Mouse (Mus musculus): ENCODE measurements around the gene Mcm9. TPM values are rescaled to one million over a fixed set of nuclear protein-coding genes. Genes with fewer than 3 reads are reported as not detected.

The Mcm9 gene
- polyA plus RNA-seq, 1 experiment from 2014 or later = 10.4 TPM

DNA sequence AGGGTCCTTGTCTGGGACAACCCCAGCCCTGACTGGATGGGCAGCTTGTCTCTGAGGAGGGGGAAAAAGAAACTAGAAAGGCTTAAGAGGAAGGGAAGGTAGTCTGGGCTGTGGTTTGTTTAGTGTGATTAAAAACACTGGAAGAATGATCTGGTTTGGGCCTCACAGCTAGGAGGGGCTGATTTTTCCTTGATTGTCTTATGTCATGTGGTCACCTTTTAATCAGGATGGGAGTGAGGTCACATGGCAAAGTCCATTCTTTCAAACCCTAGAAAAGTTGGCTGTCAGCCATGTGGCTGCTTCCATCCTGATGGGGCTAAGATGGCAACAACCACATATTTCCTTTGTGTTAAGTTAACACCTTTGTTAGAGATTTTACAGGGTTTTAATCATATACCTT is 61.7 kb downstream of the Mcm9 start:
- Histone ChIP-seq H3K27ac (replicated peaks) (no peak overlapping the region), H3K9ac (no peak overlapping the region), H3K36me3 (peaks cover 8% of the 10 kb centered on the region), H3K27me3 (replicated peaks) (no peaks in the 10 kb centered on the region), H3K4me3 (no peak overlapping the region), H3K4me2 (no peak overlapping the region), H3K4me1 (peaks cover 15% of the 10 kb centered on the region), H3K9me3 (no peaks in the 10 kb centered on the region)
- no peak for ATAC-seq (ENCODE audit: extremely low read depth, insufficient number of reproducible peaks, low FRiP score, low TSS enrichment)

DNA sequence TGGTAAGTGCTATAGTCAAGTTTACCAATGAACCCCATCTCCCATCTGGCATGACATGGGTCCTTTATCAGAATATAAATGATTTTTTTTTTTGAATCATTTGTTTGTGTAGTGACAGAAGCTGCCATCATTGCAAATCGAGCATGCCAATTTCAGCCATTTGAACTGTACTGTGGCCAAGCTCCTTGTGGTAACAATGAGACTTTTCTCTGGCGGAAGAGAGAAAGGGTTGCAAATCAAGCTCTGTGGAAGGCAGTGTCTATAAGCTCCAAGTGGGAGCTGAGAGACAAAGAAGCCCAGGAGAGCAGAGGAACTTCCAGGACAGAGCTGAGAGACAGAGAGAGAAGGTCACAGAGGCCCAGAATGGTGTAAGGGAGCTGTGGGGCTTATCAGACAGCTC is 64.7 kb downstream of the Mcm9 start:
- H3K9me3 ChIP-seq = no peaks in the 10 kb centered on the region
- no peak overlapping the region for H3K9ac ChIP-seq
- H3K36me3 ChIP-seq = peaks cover 22% of the 10 kb centered on the region
- H3K27me3 ChIP-seq (replicated peaks) = no peaks in the 10 kb centered on the region
- no peak for ATAC-seq (ENCODE audit: extremely low read depth, insufficient number of reproducible peaks, low FRiP score, low TSS enrichment)
- peaks cover 15% of the 10 kb centered on the region for H3K4me1 ChIP-seq
- H3K4me3 ChIP-seq = no peak overlapping the region
- H3K27ac ChIP-seq (replicated peaks) = no peak overlapping the region
- no peak overlapping the region for H3K4me2 ChIP-seq
- 84% methylated on average over 2 of the region's 2 CpGs for WGBS

DNA sequence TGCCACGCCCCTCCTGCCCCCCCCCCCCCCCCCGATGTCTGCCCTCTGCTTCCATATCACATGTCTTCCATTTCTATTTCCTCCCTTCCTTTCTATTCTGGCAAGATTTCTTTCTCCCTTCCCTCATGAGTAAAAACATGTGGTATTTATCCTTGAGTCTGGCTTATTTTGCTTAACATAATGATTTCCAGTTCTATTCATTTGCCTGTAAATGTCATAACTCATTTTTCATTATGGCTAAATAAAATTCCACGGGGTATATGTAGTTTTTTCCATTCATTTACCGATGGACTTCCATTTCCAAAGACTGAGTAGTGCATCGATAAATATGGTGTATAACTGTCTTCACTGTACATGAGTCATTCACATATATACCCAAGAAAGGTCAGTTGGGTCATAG is 68.2 kb downstream of the Mcm9 start:
- 77% methylated on average over 4 of the region's 5 CpGs for WGBS
- Histone ChIP-seq H3K4me1 (peaks cover 6% of the 10 kb centered on the region; the same call in 1 of the 2 replicates), H3K9me3 (no peaks in the 10 kb centered on the region), H3K4me3 (no peak overlapping the region), H3K9ac (no peak overlapping the region), H3K4me2 (no peak overlapping the region), H3K27ac (replicated peaks) (no peak overlapping the region), H3K36me3 (peaks cover 23% of the 10 kb centered on the region), H3K27me3 (replicated peaks) (no peaks in the 10 kb centered on the region)
- ATAC-seq (ENCODE audit: extremely low read depth, insufficient number of reproducible peaks, low FRiP score, low TSS enrichment) = no peak

DNA sequence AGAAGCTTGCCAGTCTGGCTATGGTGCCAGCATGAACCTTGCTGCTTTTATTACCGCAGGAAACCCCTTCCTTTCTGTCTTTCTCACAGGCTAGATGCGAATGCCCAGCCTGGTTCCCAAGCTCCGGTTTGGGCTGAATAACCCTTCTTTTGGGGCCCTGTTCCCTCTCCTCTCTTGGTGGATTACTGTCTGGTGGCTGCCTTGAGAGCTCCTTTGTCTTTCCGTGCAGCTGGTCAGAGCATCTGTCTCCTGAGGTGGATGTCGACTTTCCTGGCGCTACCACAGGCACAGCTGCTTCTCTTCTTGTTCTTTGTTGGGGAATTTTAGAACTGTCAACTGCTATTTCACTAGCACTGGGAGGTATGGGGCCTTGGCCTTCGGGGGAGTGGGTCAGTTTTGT is 92.6 kb downstream of the Mcm9 start:
- Histone ChIP-seq H3K4me2 (no peak overlapping the region), H3K4me3 (no peak overlapping the region), H3K27me3 (replicated peaks) (no peaks in the 10 kb centered on the region), H3K36me3 (peaks cover 62% of the 10 kb centered on the region), H3K9me3 (no peaks in the 10 kb centered on the region), H3K9ac (no peak overlapping the region), H3K4me1 (0 out of 2 replicates have a peak, but pooled peaks cover under 1% of the 10 kb centered on the region), H3K27ac (replicated peaks) (no peak overlapping the region)
- no peak for ATAC-seq (ENCODE audit: extremely low read depth, insufficient number of reproducible peaks, low FRiP score, low TSS enrichment)
- WGBS = 80% methylated on average over 7 of the region's 7 CpGs

DNA sequence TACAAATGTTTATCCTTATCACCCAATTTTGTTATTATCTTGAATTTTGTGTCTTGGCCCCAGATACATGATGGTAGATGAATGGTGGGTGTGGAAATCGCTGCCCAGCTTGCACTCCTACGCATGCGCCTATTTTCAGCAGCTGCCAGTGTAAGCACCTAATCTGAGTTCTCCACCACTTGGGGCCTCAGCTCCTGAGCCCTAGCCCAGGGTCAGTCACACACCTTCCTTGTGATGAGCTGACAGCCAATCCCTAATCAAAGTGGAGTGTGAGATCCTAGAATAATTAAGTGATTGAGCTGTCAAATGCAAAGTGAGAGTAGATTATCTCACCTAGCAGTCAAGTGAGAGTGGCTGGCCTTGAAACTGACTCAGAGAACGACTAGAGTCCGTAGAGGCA is 97.9 kb downstream of the Mcm9 start:
- ATAC-seq (ENCODE audit: extremely low read depth, insufficient number of reproducible peaks, low FRiP score, low TSS enrichment) = no peak
- Histone ChIP-seq H3K9me3 (no peaks in the 10 kb centered on the region), H3K4me1 (peaks cover 12% of the 10 kb centered on the region), H3K4me2 (no peak overlapping the region), H3K9ac (no peak overlapping the region), H3K36me3 (peaks cover 22% of the 10 kb centered on the region), H3K27ac (replicated peaks) (no peak overlapping the region), H3K27me3 (replicated peaks) (no peaks in the 10 kb centered on the region), H3K4me3 (no peak overlapping the region)
- WGBS = 40% methylated on average over 5 of the region's 5 CpGs

DNA sequence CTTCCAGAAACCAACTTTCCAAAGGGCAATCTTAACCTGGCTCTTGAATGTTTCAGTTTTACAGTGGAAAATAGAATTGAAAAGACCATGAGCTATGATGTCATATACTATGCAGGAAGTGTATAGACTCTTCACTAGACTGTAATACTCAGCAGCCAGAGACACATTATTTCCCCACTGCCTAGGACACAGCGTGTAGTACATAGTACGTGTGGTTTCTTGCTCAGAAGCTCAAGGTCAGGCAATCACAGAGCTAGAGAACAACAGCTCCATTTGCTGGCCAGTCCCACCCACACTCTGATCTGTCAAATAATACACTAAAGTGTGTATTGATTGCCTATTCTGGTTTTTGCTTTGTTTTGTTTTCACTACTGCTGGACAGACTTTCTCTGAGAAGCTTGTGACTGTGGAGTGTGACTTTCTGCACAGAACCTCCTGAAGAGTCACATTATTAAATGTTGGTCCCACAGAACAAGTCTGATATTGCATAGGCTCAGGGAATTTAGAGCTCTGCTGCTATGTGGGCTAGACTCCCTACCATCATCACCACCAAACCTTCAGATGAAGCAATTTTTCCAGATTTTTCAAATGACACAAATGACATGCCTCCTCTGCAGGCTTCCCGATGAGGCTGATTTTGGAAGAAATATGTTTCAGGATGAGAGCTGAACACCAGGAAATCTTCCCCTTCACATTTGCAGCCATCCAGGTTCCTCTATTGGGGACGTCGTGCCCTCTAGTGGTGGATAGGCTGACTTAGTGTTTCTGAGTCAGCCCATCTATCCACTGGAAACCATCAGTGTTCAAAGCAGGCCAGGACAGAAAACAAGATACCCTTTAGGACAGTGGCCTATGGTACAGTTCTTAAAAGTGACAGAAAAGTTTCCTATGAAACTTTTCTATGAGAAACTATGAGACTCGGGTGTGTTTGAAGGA is 102.1 kb downstream of the Mcm9 start:
- Histone ChIP-seq H3K4me1 (peaks cover 12% of the 10 kb centered on the region), H3K27me3 (replicated peaks) (no peaks in the 10 kb centered on the region), H3K36me3 (no peaks in the 10 kb centered on the region), H3K27ac (replicated peaks) (no peak overlapping the region), H3K4me2 (no peak overlapping the region), H3K4me3 (no peak overlapping the region), H3K9me3 (0 out of 2 replicates have a peak, but pooled peaks cover 5% of the 10 kb centered on the region), H3K9ac (no peak overlapping the region)
- no peak for ATAC-seq (ENCODE audit: extremely low read depth, insufficient number of reproducible peaks, low FRiP score, low TSS enrichment)
- 25% methylated on average over 6 of the region's 6 CpGs for WGBS

DNA sequence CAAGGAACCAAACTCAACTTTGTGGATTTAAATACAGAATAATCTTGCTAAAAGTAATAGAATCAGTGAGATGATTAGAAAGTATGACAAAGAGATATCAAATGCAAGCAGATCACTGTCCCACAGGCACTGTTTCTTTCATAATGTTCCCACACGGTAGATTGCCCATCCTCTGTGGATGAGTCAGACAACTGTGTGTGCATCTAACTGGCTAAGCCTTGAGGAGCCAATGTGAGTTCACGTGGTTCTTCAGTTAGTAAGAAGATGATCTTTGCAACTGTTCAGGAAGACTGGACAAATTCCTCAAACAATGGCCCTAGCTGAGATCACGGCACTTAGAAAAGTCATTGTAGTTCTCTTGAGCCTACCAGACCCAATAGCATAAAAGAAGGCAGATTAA is 102.9 kb downstream of the Mcm9 start:
- Histone ChIP-seq H3K4me1 (peaks cover 10% of the 10 kb centered on the region), H3K27me3 (replicated peaks) (no peaks in the 10 kb centered on the region), H3K4me2 (no peak overlapping the region), H3K27ac (replicated peaks) (no peak overlapping the region), H3K36me3 (no peaks in the 10 kb centered on the region), H3K9ac (no peak overlapping the region), H3K4me3 (no peak overlapping the region), H3K9me3 (0 out of 2 replicates have a peak, but pooled peaks cover 5% of the 10 kb centered on the region)
- 76% methylated on average over 3 of the region's 3 CpGs for WGBS
- no peak for ATAC-seq (ENCODE audit: extremely low read depth, insufficient number of reproducible peaks, low FRiP score, low TSS enrichment)

DNA sequence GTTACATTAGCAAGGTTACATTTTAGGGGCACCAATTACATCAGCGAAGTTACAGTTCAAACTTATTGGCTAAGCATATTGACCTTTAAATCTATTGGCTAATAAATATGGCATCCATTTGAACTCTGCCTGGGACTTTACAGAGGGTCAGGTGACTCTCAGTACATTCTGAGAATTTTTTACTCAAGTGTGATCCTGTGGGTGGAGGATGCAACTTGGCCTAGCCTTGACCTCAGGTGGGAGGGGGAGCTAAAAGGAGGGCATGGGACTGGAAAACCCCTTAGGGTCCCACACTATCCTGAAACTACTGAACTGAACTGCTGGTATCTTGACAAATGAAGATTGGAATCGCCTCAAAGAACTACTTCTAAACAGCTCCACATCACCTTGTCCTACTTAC is 103.9 kb downstream of the Mcm9 start:
- WGBS = 79% methylated on average over 2 of the region's 2 CpGs
- Histone ChIP-seq H3K4me1 (peaks cover 4% of the 10 kb centered on the region; the same call in 1 of the 2 replicates), H3K27me3 (replicated peaks) (no peaks in the 10 kb centered on the region), H3K9me3 (0 out of 2 replicates have a peak, but pooled peaks cover 5% of the 10 kb centered on the region), H3K4me2 (no peak overlapping the region), H3K36me3 (no peaks in the 10 kb centered on the region), H3K27ac (replicated peaks) (no peak overlapping the region), H3K9ac (no peak overlapping the region), H3K4me3 (no peak overlapping the region)
- ATAC-seq (ENCODE audit: extremely low read depth, insufficient number of reproducible peaks, low FRiP score, low TSS enrichment) = no peak

DNA sequence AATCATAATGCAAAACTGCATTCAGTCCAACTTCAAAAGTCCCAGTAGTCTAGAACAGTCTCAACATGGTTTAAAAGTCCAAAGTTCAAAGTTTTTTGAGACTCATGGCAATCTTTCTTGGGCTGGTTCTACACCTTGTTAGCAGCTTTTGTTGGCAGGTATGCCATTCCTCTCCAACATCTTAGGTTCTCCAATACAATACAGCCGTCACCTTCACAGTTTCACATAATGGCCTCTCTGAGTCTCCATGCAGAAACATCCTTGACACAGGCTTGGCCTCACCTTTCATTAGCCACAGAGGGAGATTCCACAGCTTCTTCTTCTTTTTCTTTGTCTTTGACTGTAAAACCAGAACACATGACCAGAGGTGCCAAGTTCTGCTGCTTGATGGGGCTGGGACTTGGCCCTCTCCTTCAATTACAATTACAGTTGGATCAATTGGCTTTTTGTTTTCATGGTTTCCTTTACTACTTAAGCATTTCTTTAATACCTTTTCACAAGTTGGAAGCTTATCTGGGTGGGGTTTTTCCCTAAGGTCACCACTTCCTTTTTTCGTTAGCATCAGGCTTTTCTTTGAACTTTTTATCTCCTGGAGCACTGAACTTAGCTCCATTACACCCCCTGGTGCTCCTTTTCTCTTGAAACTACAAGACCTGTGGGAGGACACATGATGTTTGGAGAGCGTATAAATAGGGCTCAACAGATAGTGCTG is 104.8 kb downstream of the Mcm9 start:
- Histone ChIP-seq H3K9me3 (0 out of 2 replicates have a peak, but pooled peaks cover 5% of the 10 kb centered on the region), H3K4me2 (no peak overlapping the region), H3K27ac (replicated peaks) (no peak overlapping the region), H3K4me3 (no peak overlapping the region), H3K27me3 (replicated peaks) (no peaks in the 10 kb centered on the region), H3K4me1 (peaks cover 4% of the 10 kb centered on the region; the same call in 1 of the 2 replicates), H3K36me3 (no peaks in the 10 kb centered on the region), H3K9ac (no peak overlapping the region)
- WGBS = 60% methylated on average over 3 of the region's 3 CpGs
- no peak for ATAC-seq (ENCODE audit: extremely low read depth, insufficient number of reproducible peaks, low FRiP score, low TSS enrichment)

DNA sequence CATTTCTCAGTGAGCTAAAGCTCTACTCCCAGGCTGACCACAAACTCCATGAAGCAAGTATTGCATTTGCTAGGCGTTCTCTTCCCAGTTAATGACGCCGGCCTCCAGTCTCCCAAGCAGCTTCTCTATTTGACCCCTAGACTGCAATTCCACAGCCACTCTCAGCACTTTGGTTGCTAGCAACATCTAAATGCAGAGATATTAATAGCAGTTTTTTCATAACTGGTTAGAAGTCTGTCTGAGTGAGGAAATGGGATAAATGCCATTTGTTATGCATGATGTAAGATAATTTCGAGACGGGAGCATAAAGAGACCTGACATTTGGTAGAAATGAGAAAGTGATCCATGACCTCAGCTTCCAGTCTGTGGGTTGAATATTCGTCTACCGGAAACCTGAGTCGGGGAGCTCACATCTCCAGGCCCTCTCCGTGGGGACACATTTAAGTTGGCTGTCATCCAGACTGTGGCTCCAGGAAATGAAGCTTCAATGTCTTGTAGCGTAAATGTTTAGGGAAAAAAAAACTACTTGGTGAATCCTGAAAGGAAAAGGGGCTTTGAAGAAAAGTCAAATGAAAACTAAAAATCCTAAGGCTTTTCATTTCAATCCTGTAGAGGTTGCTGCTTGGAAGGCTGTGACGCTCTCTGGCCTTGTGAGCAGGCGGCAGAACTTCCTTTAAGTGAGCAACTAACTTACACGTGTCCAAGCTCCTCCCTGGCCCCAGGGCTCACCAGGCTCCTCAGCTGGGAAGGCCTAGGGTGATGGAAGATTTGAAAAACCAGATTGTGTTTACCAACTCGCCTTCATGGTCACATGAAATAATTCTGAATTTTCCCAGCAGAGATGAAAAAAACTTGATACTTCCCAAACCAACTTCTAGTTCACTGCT is 110.9 kb downstream of the Mcm9 start:
- no peak for ATAC-seq (ENCODE audit: extremely low read depth, insufficient number of reproducible peaks, low FRiP score, low TSS enrichment)
- Histone ChIP-seq H3K27me3 (replicated peaks) (no peaks in the 10 kb centered on the region), H3K9ac (peak overlapping the region; percentile 25), H3K4me1 (peaks cover 21% of the 10 kb centered on the region), H3K36me3 (no peaks in the 10 kb centered on the region), H3K4me2 (peak overlapping the region; percentile 41; the same call in 1 of the 2 replicates), H3K4me3 (no peak overlapping the region), H3K9me3 (no peaks in the 10 kb centered on the region), H3K27ac (replicated peaks) (peak overlapping the region; percentile 77)
- WGBS = 51% methylated on average over 14 of the region's 14 CpGs

DNA sequence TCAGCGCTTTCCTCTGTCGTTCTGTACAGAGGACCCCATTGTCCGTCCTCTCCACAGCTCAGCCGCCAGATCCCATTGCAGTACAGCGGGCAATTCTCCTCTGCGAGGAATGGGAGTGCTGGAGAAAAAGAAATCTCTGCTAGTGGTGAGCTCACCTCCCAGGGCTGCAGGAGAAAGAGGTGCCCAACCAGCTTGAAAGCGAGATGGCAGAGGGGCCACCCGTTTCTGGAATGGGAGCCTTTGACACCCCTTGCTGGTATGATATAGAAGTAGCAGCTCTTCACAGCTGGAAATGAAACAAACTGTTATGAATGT is 111.7 kb downstream of the Mcm9 start:
- H3K27ac ChIP-seq (replicated peaks) = peak overlapping the region; percentile 77
- peak overlapping the region; percentile 25 for H3K9ac ChIP-seq
- H3K36me3 ChIP-seq = no peaks in the 10 kb centered on the region
- no peak overlapping the region for H3K4me3 ChIP-seq
- peaks cover 21% of the 10 kb centered on the region for H3K4me1 ChIP-seq
- no peaks in the 10 kb centered on the region for H3K9me3 ChIP-seq
- H3K4me2 ChIP-seq = peak overlapping the region; percentile 41
- ATAC-seq (ENCODE audit: extremely low read depth, insufficient number of reproducible peaks, low FRiP score, low TSS enrichment) = no peak
- 38% methylated on average over 8 of the region's 8 CpGs for WGBS
- no peaks in the 10 kb centered on the region for H3K27me3 ChIP-seq (replicated peaks)

Measured in heart, embryonic 13.5 days (tissue).